Mouse (Mus musculus): ENCODE measurements around the gene Midn. TPM values are rescaled to one million over a fixed set of nuclear protein-coding genes. Genes with fewer than 3 reads are reported as not detected.

The Midn gene
- polyA plus RNA-seq, 1 experiment from 2014 or later: 18.3 TPM

DNA sequence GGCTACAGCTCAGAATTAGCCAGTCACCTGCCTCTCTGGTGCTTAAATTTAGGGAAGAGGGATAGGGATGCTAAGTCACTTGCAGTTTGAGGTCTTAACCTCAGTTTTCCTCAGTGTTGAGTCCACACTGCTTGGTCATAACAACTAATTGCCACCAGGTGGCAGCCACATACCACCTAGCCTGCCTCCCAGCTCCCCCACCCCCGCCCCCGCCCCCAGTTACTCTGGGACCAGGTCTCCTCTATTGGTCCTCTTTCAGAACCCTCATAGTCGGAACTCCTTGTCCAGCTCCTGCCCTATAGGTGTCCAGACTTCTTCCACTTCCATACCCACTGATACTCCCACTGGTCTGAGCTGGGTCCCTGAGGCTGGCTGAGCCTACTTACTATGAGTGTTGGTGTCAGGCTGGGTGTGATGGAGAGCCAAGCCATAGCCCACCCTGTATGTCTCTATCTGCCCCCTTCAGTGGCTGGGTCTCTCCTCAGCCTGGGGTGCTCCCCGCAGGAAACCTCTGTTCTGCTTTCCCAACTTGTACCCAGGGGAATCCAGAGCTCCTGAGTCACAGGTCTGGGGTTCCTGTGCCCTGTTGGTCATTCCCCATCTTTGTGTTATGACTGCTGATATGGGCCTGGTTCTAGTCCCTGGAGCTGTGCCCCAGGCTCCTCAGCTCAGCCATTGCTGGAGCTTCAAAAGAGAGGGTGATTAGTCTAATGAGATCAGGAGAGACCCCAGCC, 27.6 kb downstream of the Midn start:
- Histone ChIP-seq H3K4me3 (replicated peaks) (no peak overlapping the region), H3K9me3 (replicated peaks) (no peaks in the 10 kb centered on the region), H3K27me3 (no peaks in the 10 kb centered on the region), H3K27ac (replicated peaks) (no peak overlapping the region), H3K36me3 (peaks cover 17% of the 10 kb centered on the region), H3K4me2 (replicated peaks) (no peak overlapping the region), H3K4me1 (peaks cover 47% of the 10 kb centered on the region), H3K9ac (no peak overlapping the region)
- 22% methylated on average over 4 of the region's 4 CpGs for WGBS
- ATAC-seq (ENCODE audit: insufficient number of reproducible peaks, low FRiP score, low TSS enrichment, low read depth): no peak

DNA sequence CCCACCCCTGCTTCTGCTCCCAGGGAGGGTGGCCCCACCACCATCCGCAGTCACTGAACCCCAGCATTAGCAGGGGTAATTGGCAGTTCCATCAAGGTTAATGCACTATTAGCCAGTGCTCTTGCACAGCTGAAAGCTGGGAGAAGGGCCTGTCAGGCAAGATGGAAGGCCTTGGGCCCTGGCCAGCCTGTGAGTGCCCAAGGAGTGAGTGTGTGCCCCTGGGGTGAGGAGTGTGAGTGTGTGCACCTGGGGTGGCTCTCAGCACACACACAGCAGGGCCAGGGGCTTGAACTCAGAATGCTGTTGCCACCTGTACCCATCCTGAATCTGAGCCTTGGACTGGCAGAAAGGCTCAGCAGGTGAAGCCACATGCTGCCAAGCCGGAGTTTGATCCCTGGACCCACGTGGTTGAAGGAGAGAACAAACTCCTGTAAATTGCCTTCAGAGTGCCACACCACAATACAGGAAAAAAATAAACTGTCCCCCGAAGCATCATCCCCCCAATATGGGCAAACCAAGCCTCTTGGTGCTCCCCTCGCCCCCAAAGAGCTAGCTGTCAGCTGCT, 28.3 kb downstream of the Midn start:
- H3K4me1 ChIP-seq: peaks cover 51% of the 10 kb centered on the region
- no peaks in the 10 kb centered on the region for H3K9me3 ChIP-seq (replicated peaks)
- no peak overlapping the region for H3K27ac ChIP-seq (replicated peaks)
- WGBS: 77% methylated on average over 5 of the region's 5 CpGs
- H3K27me3 ChIP-seq: no peaks in the 10 kb centered on the region
- no peak for ATAC-seq (ENCODE audit: insufficient number of reproducible peaks, low FRiP score, low TSS enrichment, low read depth)
- H3K4me2 ChIP-seq (replicated peaks): no peak overlapping the region
- H3K9ac ChIP-seq: no peak overlapping the region
- peaks cover 10% of the 10 kb centered on the region for H3K36me3 ChIP-seq
- no peak overlapping the region for H3K4me3 ChIP-seq (replicated peaks)

DNA sequence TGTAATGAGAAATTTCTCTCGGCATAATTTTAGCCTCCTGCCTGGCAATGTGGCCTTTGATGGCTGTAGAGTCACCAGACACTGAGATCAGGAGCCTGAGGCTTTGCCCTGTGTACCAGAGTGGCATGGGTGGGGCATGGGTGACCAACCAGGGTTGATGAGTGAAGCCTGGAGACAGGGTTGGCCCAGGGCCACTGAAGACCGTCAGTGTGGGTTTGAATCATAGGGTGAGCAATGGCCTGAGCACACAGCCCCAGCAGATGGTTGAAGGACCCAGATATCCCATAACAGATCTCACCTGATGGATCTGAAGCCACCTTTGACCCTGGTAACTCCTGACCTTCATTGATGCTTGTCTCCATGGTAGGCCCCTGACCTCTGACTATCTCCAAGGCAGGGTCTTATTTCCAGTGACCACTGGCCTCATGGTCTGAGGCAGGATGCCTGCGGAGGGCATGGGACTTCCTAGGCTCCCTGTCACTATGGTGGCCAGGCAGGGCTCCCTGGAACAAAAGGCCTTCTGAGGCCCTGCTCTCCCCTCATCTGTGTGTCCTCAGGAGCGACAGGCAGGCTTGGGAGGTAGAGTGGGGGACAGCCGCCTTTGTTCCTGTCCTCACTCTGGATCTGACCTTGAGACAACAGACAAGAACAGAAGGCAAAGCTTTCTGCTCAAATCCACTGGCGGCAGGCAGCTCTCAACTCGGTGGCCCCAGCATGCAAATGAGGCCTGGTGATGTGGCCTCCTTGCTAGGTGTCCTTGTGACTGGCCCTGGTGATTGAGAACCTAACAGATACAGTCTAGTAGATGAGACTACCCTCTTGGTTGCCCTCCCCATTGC, 29.6 kb downstream of the Midn start:
- no peak overlapping the region for H3K9ac ChIP-seq
- H3K4me1 ChIP-seq: peaks cover 39% of the 10 kb centered on the region
- no peak overlapping the region for H3K27ac ChIP-seq (replicated peaks)
- H3K27me3 ChIP-seq: no peaks in the 10 kb centered on the region
- no peaks in the 10 kb centered on the region for H3K9me3 ChIP-seq (replicated peaks)
- H3K4me3 ChIP-seq (replicated peaks): no peak overlapping the region
- no peak overlapping the region for H3K4me2 ChIP-seq (replicated peaks)
- ATAC-seq (ENCODE audit: insufficient number of reproducible peaks, low FRiP score, low TSS enrichment, low read depth): no peak
- WGBS: 64% methylated on average over 7 of the region's 7 CpGs
- H3K36me3 ChIP-seq: peaks cover 7% of the 10 kb centered on the region; the same call in 1 of the 2 replicates

DNA sequence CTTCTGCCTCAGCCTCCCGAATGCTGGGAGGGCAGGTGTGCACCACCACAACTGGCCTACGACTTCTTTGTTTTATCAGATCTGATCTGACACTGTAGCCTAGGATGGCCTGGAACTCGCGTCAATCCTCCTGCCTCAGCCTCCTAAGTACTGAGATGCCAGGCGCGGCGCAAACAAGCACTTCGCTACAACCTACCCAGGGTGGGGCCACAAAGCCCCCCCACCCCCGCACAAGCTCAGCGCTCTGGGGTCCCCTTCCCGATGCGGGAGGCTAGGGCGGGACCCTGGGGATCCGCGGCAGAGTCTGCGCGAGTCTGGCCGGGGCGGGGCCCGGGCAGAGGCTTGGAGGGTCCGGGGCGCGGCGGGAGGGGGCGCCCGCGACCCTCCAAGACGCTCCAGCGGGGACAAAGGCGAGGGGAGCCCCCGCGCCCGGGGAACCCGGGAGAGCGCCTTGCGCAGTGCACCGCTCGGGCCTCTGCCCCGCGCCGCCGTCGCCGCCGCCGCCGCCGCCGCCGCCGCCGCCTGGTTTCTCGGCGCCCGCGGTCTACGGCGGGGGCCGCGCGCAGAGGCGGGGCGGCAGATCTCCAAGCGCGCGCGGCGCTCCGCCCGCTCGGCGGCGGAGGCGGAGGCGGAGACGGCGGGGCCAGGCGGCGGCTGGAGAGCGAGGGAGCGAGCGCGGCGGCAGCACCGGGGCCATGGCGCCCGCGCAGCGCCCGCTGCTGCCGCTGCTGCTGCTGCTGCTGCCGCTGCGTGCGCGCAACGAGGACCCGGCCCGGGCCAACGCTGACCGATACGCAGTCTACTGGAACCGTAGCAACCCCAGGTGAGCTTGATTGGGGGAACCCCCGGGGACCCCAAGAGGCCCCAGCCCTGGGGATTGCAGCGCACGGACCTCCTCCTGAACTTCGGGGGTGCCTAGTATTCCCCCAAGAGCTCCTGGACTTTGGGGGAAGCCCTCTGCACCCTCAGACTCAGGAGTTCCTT, 31.3 kb downstream of the Midn start, which contains the start of gene Efna2:
Gene Efna2, plus strand, starts transcription at position 415 of the 984 bp plus-strand sequence.
- H3K27ac ChIP-seq (replicated peaks): peak within 1 kb of the TSS; percentile 68
- H3K4me3 ChIP-seq (replicated peaks): peak within 1 kb of the TSS; percentile 75
- H3K9ac ChIP-seq: peak within 1 kb of the TSS; percentile 78
- WGBS: 2% methylated on average over 52 of the region's 106 CpGs
- H3K27me3 ChIP-seq: no peaks in the 10 kb centered on the region
- H3K9me3 ChIP-seq (replicated peaks): no peaks in the 10 kb centered on the region
- H3K4me1 ChIP-seq: peaks cover 31% of the 10 kb centered on the region
- H3K36me3 ChIP-seq: peaks cover 11% of the 10 kb centered on the region
- ATAC-seq (ENCODE audit: insufficient number of reproducible peaks, low FRiP score, low TSS enrichment, low read depth): peak; percentile 69
- peak within 1 kb of the TSS; percentile 55 for H3K4me2 ChIP-seq (replicated peaks)

DNA sequence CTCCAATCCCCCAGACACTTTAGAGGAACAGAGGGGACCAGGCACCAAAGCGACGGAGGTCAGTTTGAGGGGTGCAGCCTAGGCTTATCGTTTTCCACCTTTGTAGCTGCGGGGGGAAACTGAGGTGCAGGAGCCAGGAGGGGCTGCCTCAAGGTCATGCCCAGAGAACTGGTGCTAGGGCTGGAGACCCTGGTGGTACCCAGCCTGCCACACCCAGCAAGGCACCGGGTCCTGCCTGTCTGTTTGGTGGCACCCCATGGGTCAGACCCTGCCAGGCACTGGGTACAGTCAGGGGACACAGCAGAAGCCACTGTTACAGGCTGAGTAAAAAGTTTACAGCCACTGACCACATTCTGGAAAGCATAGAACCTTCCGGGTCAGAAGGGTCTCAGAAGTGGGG, 32.2 kb downstream of the Midn start:
- H3K9ac ChIP-seq: peak overlapping the region; percentile 78
- no peaks in the 10 kb centered on the region for H3K27me3 ChIP-seq
- H3K9me3 ChIP-seq (replicated peaks): no peaks in the 10 kb centered on the region
- ATAC-seq (ENCODE audit: insufficient number of reproducible peaks, low FRiP score, low TSS enrichment, low read depth): no peak
- H3K4me2 ChIP-seq (replicated peaks): peak overlapping the region; percentile 55
- peak overlapping the region; percentile 75 for H3K4me3 ChIP-seq (replicated peaks)
- peaks cover 25% of the 10 kb centered on the region for H3K4me1 ChIP-seq
- H3K27ac ChIP-seq (replicated peaks): no peak overlapping the region
- H3K36me3 ChIP-seq: peaks cover 11% of the 10 kb centered on the region
- 40% methylated on average over 6 of the region's 6 CpGs for WGBS

DNA sequence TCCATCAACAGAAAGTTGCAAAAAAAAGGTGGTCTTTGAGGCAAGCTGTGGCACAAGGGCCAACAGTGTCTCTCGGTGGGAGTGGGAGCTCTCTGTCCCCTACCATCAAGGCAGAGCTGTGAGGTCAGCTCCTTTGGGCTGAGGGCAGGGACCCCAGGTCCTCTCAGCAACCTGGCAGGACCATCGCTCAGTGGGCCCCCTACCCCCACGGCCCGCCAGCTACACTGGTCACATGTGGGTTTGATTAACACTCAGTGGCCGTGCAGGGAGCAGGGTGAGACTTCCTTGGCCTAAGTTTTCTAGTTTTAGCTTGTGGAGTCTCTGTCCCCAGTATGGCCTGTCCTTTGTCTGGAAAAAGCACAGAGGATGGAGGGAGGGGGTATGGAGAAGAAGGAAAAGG, 32.8 kb downstream of the Midn start:
- H3K4me3 ChIP-seq (replicated peaks): peak overlapping the region; percentile 75
- H3K36me3 ChIP-seq: peaks cover 11% of the 10 kb centered on the region
- no peak for ATAC-seq (ENCODE audit: insufficient number of reproducible peaks, low FRiP score, low TSS enrichment, low read depth)
- WGBS: 16% methylated on average over 5 of the region's 5 CpGs
- no peaks in the 10 kb centered on the region for H3K9me3 ChIP-seq (replicated peaks)
- peaks cover 21% of the 10 kb centered on the region for H3K4me1 ChIP-seq
- no peak overlapping the region for H3K27ac ChIP-seq (replicated peaks)
- H3K9ac ChIP-seq: peak overlapping the region; percentile 12; the same call in 1 of the 2 replicates
- H3K27me3 ChIP-seq: no peaks in the 10 kb centered on the region
- peak overlapping the region; percentile 55 for H3K4me2 ChIP-seq (replicated peaks)

DNA sequence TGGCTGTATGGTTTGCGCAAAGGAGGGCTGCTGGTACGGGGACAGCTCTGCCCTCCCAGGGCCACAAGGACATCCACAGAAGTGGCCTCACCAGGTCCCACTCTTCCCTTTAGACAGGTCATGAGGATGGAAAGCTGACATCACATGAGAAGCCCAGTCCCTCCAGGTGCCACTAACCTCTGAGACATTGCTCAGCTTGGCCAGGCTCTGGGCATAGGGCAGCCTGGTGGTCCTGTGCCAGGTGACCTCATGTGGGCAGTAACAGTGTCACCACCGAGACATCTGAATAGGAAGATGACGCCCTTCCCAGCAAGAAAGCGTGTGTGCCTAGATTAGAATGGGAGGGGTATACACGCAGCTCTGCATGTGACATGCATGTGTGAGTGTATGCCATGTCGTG, 34.5 kb downstream of the Midn start:
- no peak overlapping the region for H3K4me3 ChIP-seq (replicated peaks)
- 90% methylated on average over 7 of the region's 7 CpGs for WGBS
- ATAC-seq (ENCODE audit: insufficient number of reproducible peaks, low FRiP score, low TSS enrichment, low read depth): no peak
- no peaks in the 10 kb centered on the region for H3K27me3 ChIP-seq
- H3K36me3 ChIP-seq: peaks cover 17% of the 10 kb centered on the region
- H3K9me3 ChIP-seq (replicated peaks): no peaks in the 10 kb centered on the region
- H3K27ac ChIP-seq (replicated peaks): no peak overlapping the region
- no peak overlapping the region for H3K9ac ChIP-seq
- H3K4me1 ChIP-seq: peaks cover 20% of the 10 kb centered on the region
- H3K4me2 ChIP-seq (replicated peaks): no peak overlapping the region

DNA sequence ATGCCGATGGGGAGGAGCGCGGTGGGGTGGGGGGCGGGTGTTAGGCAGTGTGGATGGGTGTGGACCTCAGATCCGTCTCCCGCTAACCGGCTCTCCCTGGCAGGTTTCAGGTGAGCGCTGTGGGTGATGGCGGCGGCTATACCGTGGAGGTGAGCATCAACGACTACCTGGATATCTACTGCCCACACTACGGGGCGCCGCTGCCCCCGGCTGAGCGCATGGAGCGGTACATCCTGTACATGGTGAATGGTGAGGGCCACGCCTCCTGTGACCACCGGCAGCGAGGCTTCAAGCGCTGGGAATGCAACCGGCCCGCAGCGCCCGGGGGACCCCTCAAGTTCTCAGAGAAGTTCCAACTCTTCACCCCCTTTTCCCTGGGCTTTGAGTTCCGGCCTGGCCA, 38.6 kb downstream of the Midn start:
- Histone ChIP-seq H3K4me2 (replicated peaks) (no peak overlapping the region), H3K4me3 (replicated peaks) (no peak overlapping the region), H3K4me1 (peaks cover 20% of the 10 kb centered on the region), H3K9me3 (replicated peaks) (no peaks in the 10 kb centered on the region), H3K9ac (no peak overlapping the region), H3K36me3 (peaks cover 33% of the 10 kb centered on the region), H3K27me3 (peaks cover 27% of the 10 kb centered on the region), H3K27ac (replicated peaks) (no peak overlapping the region)
- 50% methylated on average over 27 of the region's 27 CpGs for WGBS
- ATAC-seq (ENCODE audit: insufficient number of reproducible peaks, low FRiP score, low TSS enrichment, low read depth): no peak

DNA sequence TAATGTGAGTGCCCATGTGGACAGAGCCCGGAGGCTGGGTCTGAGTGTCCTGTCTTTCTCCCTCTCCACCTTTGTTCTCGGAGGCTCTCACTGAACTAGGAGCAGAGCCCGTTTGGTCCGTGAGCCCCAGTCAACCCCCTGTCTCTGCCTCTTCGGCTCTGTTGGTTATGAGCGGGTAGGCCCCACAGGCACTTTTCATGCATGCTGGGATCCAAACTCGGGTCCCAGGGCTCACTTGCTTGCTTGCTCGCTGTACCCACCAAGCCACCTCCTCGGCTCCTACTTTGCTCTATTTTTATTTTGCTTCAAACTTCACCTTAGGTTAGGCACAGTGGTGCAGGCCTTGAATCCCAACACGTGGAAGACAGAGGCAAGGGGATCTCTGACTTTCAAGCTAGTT, 39.7 kb downstream of the Midn start:
- Histone ChIP-seq H3K27ac (replicated peaks) (no peak overlapping the region), H3K9ac (no peak overlapping the region), H3K36me3 (peaks cover 25% of the 10 kb centered on the region; the same call in 1 of the 2 replicates), H3K4me1 (peaks cover 20% of the 10 kb centered on the region), H3K9me3 (replicated peaks) (no peaks in the 10 kb centered on the region), H3K27me3 (peaks cover 27% of the 10 kb centered on the region), H3K4me3 (replicated peaks) (no peak overlapping the region), H3K4me2 (replicated peaks) (no peak overlapping the region)
- ATAC-seq (ENCODE audit: insufficient number of reproducible peaks, low FRiP score, low TSS enrichment, low read depth): no peak
- 86% methylated on average over 10 of the region's 10 CpGs for WGBS

DNA sequence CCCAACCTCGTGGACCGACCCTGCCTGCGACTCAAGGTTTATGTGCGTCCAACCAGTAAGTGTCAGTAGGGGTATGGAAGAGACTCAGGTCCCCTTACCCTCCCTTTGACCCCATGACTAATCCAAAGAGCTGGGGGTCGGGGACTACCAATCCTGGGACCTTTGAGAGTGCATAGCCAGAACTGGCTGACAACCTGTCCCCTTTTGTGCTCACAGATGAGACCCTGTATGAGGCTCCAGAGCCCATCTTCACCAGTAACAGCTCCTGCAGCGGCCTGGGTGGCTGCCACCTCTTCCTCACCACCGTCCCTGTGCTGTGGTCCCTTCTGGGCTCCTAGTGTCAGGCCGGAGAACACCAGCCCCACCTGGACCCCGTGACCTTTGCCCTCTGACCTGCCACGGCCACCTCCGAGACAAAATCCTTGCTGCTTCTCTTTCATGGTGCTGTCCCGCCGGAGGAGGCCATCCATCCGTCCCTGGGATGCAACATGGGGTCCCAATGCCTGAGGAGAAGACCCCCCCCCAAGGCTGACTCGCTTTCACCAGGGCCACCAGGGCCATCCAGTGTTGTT, 40.5 kb downstream of the Midn start:
- peaks cover 27% of the 10 kb centered on the region for H3K27me3 ChIP-seq
- no peak overlapping the region for H3K9ac ChIP-seq
- no peak for ATAC-seq (ENCODE audit: insufficient number of reproducible peaks, low FRiP score, low TSS enrichment, low read depth)

More for the DNA sequence above, 40.5 kb downstream of the Midn start:
- Histone ChIP-seq H3K4me2 (replicated peaks) (no peak overlapping the region), H3K27ac (replicated peaks) (no peak overlapping the region), H3K4me3 (replicated peaks) (no peak overlapping the region), H3K9me3 (replicated peaks) (no peaks in the 10 kb centered on the region), H3K4me1 (peaks cover 20% of the 10 kb centered on the region), H3K36me3 (peaks cover 22% of the 10 kb centered on the region; the same call in 1 of the 2 replicates)
- 70% methylated on average over 15 of the region's 15 CpGs for WGBS
